Mouse (Mus musculus) C2C12 (cell line): ENCODE data around the gene Sec16a. TPM values are rescaled to one million over a fixed set of nuclear protein-coding genes. Genes with fewer than 3 reads are reported as not detected.

Experiments used
- H3K27me3 ChIP-seq: one replicate; pipeline ENCODE4 v1.6.1; 2011; ENCODE audit not compliant: control insufficient read depth, insufficient read depth, insufficient read length
- H3K36me3 ChIP-seq: one replicate; pipeline ENCODE4 v1.6.1; 2011; ENCODE audit not compliant: control insufficient read depth, insufficient read depth
- H3K4me3 ChIP-seq: one replicate; pipeline ENCODE4 v1.5.1; 2011; ENCODE audit warnings: mild to moderate bottlenecking, control low read depth; ENCODE audit not compliant: poor library complexity, insufficient read depth, severe bottlenecking
- H3K79me2 ChIP-seq: one replicate; pipeline ENCODE4 v1.6.1; 2011; ENCODE audit not compliant: control insufficient read depth, insufficient read depth
- H3K79me3 ChIP-seq: one replicate; pipeline ENCODE4 v1.6.1; 2011; ENCODE audit warnings: low read depth, control low read depth
- H3ac ChIP-seq: one replicate; pipeline ENCODE3; 2011; ENCODE audit warnings: low read depth; ENCODE audit not compliant: control insufficient read depth, insufficient read length
- CEBPB ChIP-seq: IDR thresholded peaks from one replicate; pipeline ENCODE4 v1.6.1; 2011; ENCODE audit warnings: low read depth, mild to moderate bottlenecking, control low read depth, moderate library complexity
- CTCF ChIP-seq: IDR thresholded peaks from one replicate; pipeline ENCODE4 v1.5.1; 2011; ENCODE audit not compliant: control insufficient read depth, insufficient read depth, insufficient read length
- FOSL1 ChIP-seq: IDR thresholded peaks from one replicate; pipeline ENCODE4 v1.8.0; 2011; ENCODE audit warnings: mild to moderate bottlenecking, low read length; ENCODE audit not compliant: poor library complexity, insufficient read depth, severe bottlenecking
- MAX ChIP-seq: IDR thresholded peaks from one replicate; pipeline ENCODE4 v1.6.1; 2011; ENCODE audit warnings: mild to moderate bottlenecking, control low read depth
- MYOD1 ChIP-seq: IDR thresholded peaks from one replicate; pipeline ENCODE4 v1.6.1; 2011; ENCODE audit warnings: low read depth; ENCODE audit not compliant: control insufficient read depth, insufficient read length
- MYOG ChIP-seq: IDR thresholded peaks from one replicate; pipeline ENCODE4 v1.6.1; 2011; ENCODE audit not compliant: control insufficient read depth, insufficient read length; ENCODE audit errors: extremely low read depth
- USF1 ChIP-seq: IDR thresholded peaks from one replicate; pipeline ENCODE4 v1.6.1; 2011; ENCODE audit warnings: low read depth, mild to moderate bottlenecking, control low read depth, moderate library complexity
- polyA plus RNA-seq: library from polyadenylated mRNA; unstranded; fragments of >200 nt; fragmentation: generic; extraction: Trizol; gene quantifications from one replicate; pipeline ENCODE4 v1.2.1, GENCODE M21; 2012; ENCODE audit warnings: missing spikeins

Gene Sec16a
- polyA plus RNA-seq, 1 experiment: 19.5 TPM

DNA sequence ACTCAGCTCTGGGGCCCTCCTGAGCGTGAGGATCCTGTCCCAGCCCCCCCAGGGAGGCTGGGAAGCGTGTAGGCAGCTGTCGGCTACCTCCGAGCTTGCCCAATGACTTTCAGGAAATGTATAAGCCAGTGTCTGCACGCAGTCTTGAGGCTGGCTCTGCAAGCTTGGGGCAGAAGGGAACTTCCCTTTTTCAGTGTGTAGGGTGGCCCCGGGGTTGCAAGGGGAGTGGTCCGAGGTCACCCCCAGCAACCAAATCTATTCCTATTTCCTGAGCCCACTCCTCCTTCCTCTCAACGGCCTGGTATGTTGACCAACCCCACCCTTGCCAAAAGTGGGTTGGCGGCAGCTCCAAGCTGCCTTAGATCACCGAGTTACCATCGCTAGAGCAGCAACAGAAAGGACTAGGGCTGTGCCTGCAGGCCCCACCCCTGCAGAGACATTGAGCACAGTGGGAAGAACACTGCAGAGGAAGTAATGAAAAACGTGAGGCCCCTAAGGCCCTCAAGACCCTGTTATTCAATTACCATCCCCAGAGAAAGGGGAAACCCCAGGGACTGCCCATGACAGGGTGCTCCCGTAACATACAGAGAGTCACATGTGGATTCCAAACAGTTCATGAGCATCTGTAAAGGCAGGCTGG is 38.3 kb upstream of the Sec16a start:
- H3ac ChIP-seq: no peak overlapping the region
- no peaks in the 10 kb centered on the region for H3K36me3 ChIP-seq

DNA sequence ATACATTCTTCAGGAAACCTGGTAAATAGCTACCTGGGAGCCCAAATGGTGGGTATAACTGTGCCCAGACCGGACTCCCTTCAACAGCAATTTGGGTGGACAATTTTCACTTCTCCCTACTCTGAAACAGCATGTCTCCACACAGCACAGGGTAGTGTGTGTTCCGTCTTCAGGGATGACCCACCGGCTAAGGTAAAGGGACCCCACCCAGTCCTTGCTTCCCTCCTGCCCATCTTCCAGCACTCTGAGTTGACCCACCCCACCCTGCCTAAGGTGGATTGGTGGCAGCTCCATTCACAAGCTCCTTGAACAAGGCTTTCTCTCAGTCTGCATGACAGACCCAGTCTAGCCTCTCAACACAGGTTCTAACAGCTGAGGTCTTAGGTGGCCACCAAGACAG is 37.8 kb upstream of the Sec16a start:
- H3ac ChIP-seq: no peak overlapping the region
- H3K27me3 ChIP-seq: no peaks in the 10 kb centered on the region
- no peaks in the 10 kb centered on the region for H3K36me3 ChIP-seq
- no peaks in the 10 kb centered on the region for H3K79me3 ChIP-seq
- H3K79me2 ChIP-seq: no peaks in the 10 kb centered on the region
- TF ChIP-seq CEBPB: no peak
- H3K4me3 ChIP-seq: no peak overlapping the region

More for the DNA sequence above, 38.3 kb upstream of the Sec16a start:
- Histone ChIP-seq H3K79me2 (no peaks in the 10 kb centered on the region), H3K27me3 (no peaks in the 10 kb centered on the region), H3K4me3 (no peak overlapping the region), H3K79me3 (no peaks in the 10 kb centered on the region)
- TF ChIP-seq MAX (no peak), CTCF (no peak), MYOD1 (no peak), USF1 (no peak), FOSL1 (no peak), CEBPB (no peak), MYOG (no peak)

- Histone ChIP-seq H3K79me3 (no peaks in the 10 kb centered on the region), H3K36me3 (peaks cover 7% of the 10 kb centered on the region), H3K4me3 (no peak overlapping the region), H3ac (no peak overlapping the region), H3K79me2 (no peaks in the 10 kb centered on the region), H3K27me3 (no peaks in the 10 kb centered on the region)
- TF ChIP-seq CTCF (no peak), CEBPB (no peak), FOSL1 (no peak), MYOD1 (no peak)
These were observed 36.9 kb upstream of the Sec16a start for GRCm38 (mm10) chr2:26481724-26482495.

DNA sequence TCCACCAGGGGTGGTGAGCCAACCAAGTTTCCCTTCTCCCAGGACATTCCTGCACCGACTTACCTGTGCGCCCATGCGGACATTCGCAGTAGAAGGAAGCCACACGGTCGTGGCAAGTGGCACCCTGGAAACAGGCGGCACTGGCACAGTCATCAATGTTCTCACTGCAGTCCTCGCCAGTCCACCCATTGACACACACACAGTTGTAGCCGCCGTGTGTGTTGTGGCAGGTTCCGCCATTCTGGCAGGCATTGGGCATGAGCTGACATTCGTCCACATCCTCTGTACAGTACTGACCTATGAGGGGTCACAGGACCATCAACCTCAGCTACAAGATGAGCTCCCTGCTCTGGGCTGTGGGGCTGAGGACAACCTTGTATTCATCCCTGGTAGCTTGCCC is 35.9 kb upstream of the Sec16a start:
- Histone ChIP-seq H3K27me3 (no peaks in the 10 kb centered on the region), H3ac (no peak overlapping the region), H3K4me3 (no peak overlapping the region), H3K79me3 (no peaks in the 10 kb centered on the region), H3K36me3 (peaks cover 11% of the 10 kb centered on the region), H3K79me2 (no peaks in the 10 kb centered on the region)
- TF ChIP-seq USF1: no peak
- no peak for TF ChIP-seq MYOG
- TF ChIP-seq CEBPB: no peak

- Histone ChIP-seq H3K79me3 (no peaks in the 10 kb centered on the region), H3K27me3 (no peaks in the 10 kb centered on the region), H3ac (no peak overlapping the region), H3K4me3 (no peak overlapping the region), H3K79me2 (no peaks in the 10 kb centered on the region), H3K36me3 (peaks cover 13% of the 10 kb centered on the region)
- no peak for TF ChIP-seq MYOD1
- no peak for TF ChIP-seq CEBPB
- TF ChIP-seq FOSL1: no peak
- no peak for TF ChIP-seq USF1
- TF ChIP-seq MAX: no peak
- TF ChIP-seq MYOG: no peak
- no peak for TF ChIP-seq CTCF
These were observed 33.7 kb upstream of the Sec16a start for GRCm38 (mm10) chr2:26478685-26479205.

- Histone ChIP-seq H3K79me2 (no peaks in the 10 kb centered on the region), H3K4me3 (no peak overlapping the region), H3K27me3 (no peaks in the 10 kb centered on the region), H3K79me3 (no peaks in the 10 kb centered on the region), H3K36me3 (peaks cover 13% of the 10 kb centered on the region), H3ac (no peak overlapping the region)
- TF ChIP-seq USF1 (no peak), CEBPB (no peak), CTCF (no peak), MYOG (no peak)
These were observed 32.9 kb upstream of the Sec16a start for GRCm38 (mm10) chr2:26477911-26478310.
